Mouse (Mus musculus) neural tube, embryonic 14.5 days (tissue): Measurements from ENCODE around the gene Lsm14b. TPM values are rescaled to one million over a fixed set of nuclear protein-coding genes. Genes with fewer than 3 reads are reported as not detected.

ENCODE experiments used
- ATAC-seq: fragments of 200-750 bp; cut with Nextera tagmentation; 2 replicates; pipeline ENCODE4 v1.8.0; 2017; ENCODE audit warnings: low read depth, mild to moderate bottlenecking, moderate TSS enrichment, moderate library complexity
- H3K27ac ChIP-seq: fragments of 300-500 bp; sonication (generic); 2 replicates; pipeline ENCODE4 v1.5.1; 2014; ENCODE audit warnings: low read depth, mild to moderate bottlenecking, control low read depth, low read length, moderate library complexity, mixed read lengths
- H3K27me3 ChIP-seq: fragments of 300-500 bp; sonication (generic); 2 replicates; pipeline ENCODE4 v1.6.1; 2014; ENCODE audit warnings: low read length; ENCODE audit not compliant: control insufficient read depth, insufficient read depth
- H3K36me3 ChIP-seq: fragments of 300-500 bp; sonication (generic); 2 replicates; pipeline ENCODE4 v1.6.1; 2014; ENCODE audit warnings: low read length, mixed read lengths; ENCODE audit not compliant: control insufficient read depth, insufficient read depth
- H3K4me1 ChIP-seq: fragments of 300-500 bp; sonication (generic); 2 replicates; pipeline ENCODE4 v1.6.1; 2014; ENCODE audit warnings: low read length; ENCODE audit not compliant: control insufficient read depth, insufficient read depth
- H3K4me2 ChIP-seq: fragments of 300-500 bp; sonication (generic); 2 replicates; pipeline ENCODE4 v1.6.1; 2014; ENCODE audit warnings: mild to moderate bottlenecking, low read depth, low read length, control low read depth
- H3K4me3 ChIP-seq: fragments of 300-500 bp; sonication (generic); 2 replicates; pipeline ENCODE4 v1.5.1; 2014; ENCODE audit warnings: low read depth, low read length, control low read depth, mixed read lengths
- H3K9ac ChIP-seq: fragments of 300-500 bp; sonication (generic); replicated peaks from 2 replicates; pipeline ENCODE4 v1.6.1; 2014; ENCODE audit warnings: low read depth, mild to moderate bottlenecking, control low read depth, low read length, mixed read lengths
- H3K9me3 ChIP-seq: fragments of 300-500 bp; sonication (generic); 2 replicates; pipeline ENCODE4 v1.6.1; 2016; ENCODE audit warnings: low read length; ENCODE audit not compliant: control insufficient read depth
- WGBS: fragments of 180-500 bp; shearing (Covaris S2); extraction: QIAGEN DNeasy Blood & Tissue Kit; methylation state at CpG from one replicate; pipeline ENCODE4 v1.1.7; 2014; 5-methylcytosine and 5-hydroxymethylcytosine counted together
- polyA plus RNA-seq: library from polyadenylated mRNA; unstranded; fragments of >200 nt; fragmentation: Nextera tagmentation; extraction: Ambion mirVana; gene quantifications from 2 replicates; pipeline ENCODE4 v1.2.1, GENCODE M21; 2014

The Lsm14b gene
- polyA plus RNA-seq, 1 experiment from 2014 or later, result 17.3 TPM

DNA sequence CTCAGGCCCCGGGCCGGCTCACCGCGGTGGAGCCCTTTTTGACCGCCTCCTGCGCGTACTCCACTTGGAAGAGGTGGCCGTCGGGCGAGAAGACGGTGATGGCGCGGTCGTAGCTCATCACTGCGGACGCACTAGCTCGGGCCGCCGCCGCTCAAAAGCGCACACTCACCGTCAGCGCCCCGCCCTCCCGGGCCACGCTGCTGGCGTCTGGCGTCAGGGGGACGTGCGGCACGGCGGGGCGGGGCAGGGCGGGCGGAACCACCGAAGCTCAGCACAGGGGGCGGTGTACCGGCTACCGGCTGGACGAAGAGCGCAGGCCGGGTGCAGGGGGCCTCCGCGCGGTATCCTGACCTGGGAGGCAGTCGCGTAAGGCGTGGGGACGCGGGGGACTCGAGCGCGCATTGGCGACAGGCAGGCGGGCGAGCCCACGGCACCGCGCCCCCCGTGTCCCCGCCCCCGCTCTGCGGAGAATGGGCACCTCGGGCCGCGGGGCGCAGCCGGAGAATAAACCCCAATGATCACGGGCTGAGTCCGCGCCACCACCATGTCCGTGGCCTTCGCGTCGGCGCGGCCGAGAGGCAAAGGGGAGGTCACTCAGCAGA is 17.6 kb downstream of the Lsm14b start, which contains the start of the genes Psma7 and Ss18l1:
TSS of gene Psma7 (minus strand) at position 178 of the 602 bp plus-strand sequence.
TSS of gene Ss18l1 (plus strand) at position 254 of the 602 bp plus-strand sequence.
- peak within 1 kb of the TSS; percentile 99 for H3K27ac ChIP-seq
- no peaks in the 10 kb centered on the region for H3K27me3 ChIP-seq
- peak within 1 kb of the TSS; percentile 81 for H3K4me2 ChIP-seq
- H3K36me3 ChIP-seq, result peaks cover 18% of the 10 kb centered on the region
- peak within 1 kb of the TSS; percentile 97 for H3K4me3 ChIP-seq
- peak within 1 kb of the TSS; percentile 96 for H3K9ac ChIP-seq
- peaks cover 29% of the 10 kb centered on the region for H3K4me1 ChIP-seq
- WGBS, result under 1% methylated on average over 62 of the region's 78 CpGs
- H3K9me3 ChIP-seq, result no peaks in the 10 kb centered on the region
- ATAC-seq, result peak; percentile 95

- peak; percentile 66 for ATAC-seq
- H3K36me3 ChIP-seq, result peaks cover 13% of the 10 kb centered on the region
- peak overlapping the region; percentile 99 for H3K27ac ChIP-seq
- peak overlapping the region; percentile 56 for H3K4me2 ChIP-seq
- peaks cover 29% of the 10 kb centered on the region for H3K4me1 ChIP-seq
- peak overlapping the region; percentile 97 for H3K4me3 ChIP-seq
- H3K9me3 ChIP-seq, result no peaks in the 10 kb centered on the region
- no peaks in the 10 kb centered on the region for H3K27me3 ChIP-seq
- WGBS, result under 1% methylated on average over 58 of the region's 66 CpGs
- peak overlapping the region; percentile 96 for H3K9ac ChIP-seq
Measured at GRCm38 (mm10) chr2:180042858-180043515, 18.2 kb downstream of the Lsm14b start.

- H3K4me3 ChIP-seq, result no peak overlapping the region
- H3K9me3 ChIP-seq, result no peaks in the 10 kb centered on the region
- no peak overlapping the region for H3K4me2 ChIP-seq
- H3K36me3 ChIP-seq, result no peaks in the 10 kb centered on the region; the same call in 1 of the 2 replicates
- ATAC-seq, result no peak
- H3K9ac ChIP-seq, result no peak overlapping the region
- H3K27me3 ChIP-seq, result no peaks in the 10 kb centered on the region
- H3K27ac ChIP-seq, result no peak overlapping the region
- H3K4me1 ChIP-seq, result peaks cover 25% of the 10 kb centered on the region
- 62% methylated on average over 4 of the region's 4 CpGs for WGBS
Measured at GRCm38 (mm10) chr2:180045283-180045682, 20.5 kb downstream of the Lsm14b start.

GRCm38 (mm10) chr2:180047580-180047979 is 22.8 kb downstream of the Lsm14b start:
- H3K27me3 ChIP-seq, result no peaks in the 10 kb centered on the region
- H3K4me1 ChIP-seq, result peaks cover 18% of the 10 kb centered on the region
- no peaks in the 10 kb centered on the region; the same call in 1 of the 2 replicates for H3K36me3 ChIP-seq
- WGBS, result 94% methylated on average over 3 of the region's 3 CpGs
- no peak overlapping the region for H3K9ac ChIP-seq
- no peak for ATAC-seq
- no peaks in the 10 kb centered on the region for H3K9me3 ChIP-seq
- no peak overlapping the region for H3K4me2 ChIP-seq
- no peak overlapping the region for H3K4me3 ChIP-seq
- H3K27ac ChIP-seq, result no peak overlapping the region

DNA sequence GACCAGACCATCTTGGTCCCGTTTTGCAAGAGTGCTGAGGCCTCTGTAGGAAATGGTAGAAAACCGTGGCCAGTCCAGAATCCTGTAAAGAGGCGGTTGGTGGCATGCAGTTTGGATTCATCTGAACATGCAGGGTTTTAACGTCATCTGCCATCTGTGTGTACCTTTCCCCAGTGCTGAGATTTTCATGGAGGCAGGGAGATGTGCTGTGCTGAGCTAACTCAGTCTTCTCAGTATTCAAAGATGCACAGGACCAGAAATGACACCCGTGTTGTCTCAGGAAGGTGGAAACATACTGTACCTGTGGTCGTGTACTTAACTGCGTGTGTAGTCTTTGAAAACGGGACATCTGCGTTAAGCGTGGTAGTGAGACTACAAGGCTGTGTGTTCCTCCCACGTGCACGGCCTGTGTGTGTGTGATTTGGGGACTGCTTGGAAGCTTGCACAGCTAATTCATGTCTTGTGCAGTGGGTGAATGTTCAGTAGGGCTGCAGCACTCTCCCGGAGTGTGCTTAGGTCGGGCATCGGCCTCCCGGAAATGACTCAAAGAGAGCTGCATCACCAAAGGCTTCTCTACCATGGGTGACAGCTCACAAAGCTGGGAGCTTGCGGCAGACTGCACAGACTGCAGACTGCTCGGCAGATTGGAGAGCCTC is 23.3 kb downstream of the Lsm14b start:
- Histone ChIP-seq H3K9me3 (no peaks in the 10 kb centered on the region), H3K27me3 (no peaks in the 10 kb centered on the region), H3K4me1 (peaks cover 18% of the 10 kb centered on the region), H3K4me2 (no peak overlapping the region), H3K36me3 (peaks cover 3% of the 10 kb centered on the region; the same call in 1 of the 2 replicates), H3K4me3 (no peak overlapping the region), H3K9ac (no peak overlapping the region), H3K27ac (no peak overlapping the region)
- 94% methylated on average over 18 of the region's 18 CpGs for WGBS
- no peak for ATAC-seq

- H3K36me3 ChIP-seq, result peaks cover 18% of the 10 kb centered on the region
- no peaks in the 10 kb centered on the region for H3K9me3 ChIP-seq
- H3K4me1 ChIP-seq, result 0 out of 2 replicates have a peak, but pooled peaks cover 3% of the 10 kb centered on the region
- no peak overlapping the region for H3K4me3 ChIP-seq
- WGBS, result 25% methylated on average over 5 of the region's 5 CpGs
- H3K27me3 ChIP-seq, result no peaks in the 10 kb centered on the region
- H3K27ac ChIP-seq, result no peak overlapping the region
- H3K4me2 ChIP-seq, result no peak overlapping the region
- no peak overlapping the region for H3K9ac ChIP-seq
- ATAC-seq, result peak; percentile 38; the same call in 1 of the 2 replicates
Measured at GRCm38 (mm10) chr2:180050986-180051385, 26.2 kb downstream of the Lsm14b start.

GRCm38 (mm10) chr2:180051986-180052733 is 27.4 kb downstream of the Lsm14b start:
- Histone ChIP-seq H3K4me2 (no peak overlapping the region), H3K36me3 (peaks cover 29% of the 10 kb centered on the region), H3K9ac (no peak overlapping the region), H3K4me3 (no peak overlapping the region), H3K4me1 (0 out of 2 replicates have a peak, but pooled peaks cover 3% of the 10 kb centered on the region), H3K27me3 (no peaks in the 10 kb centered on the region), H3K27ac (no peak overlapping the region), H3K9me3 (no peaks in the 10 kb centered on the region)
- 92% methylated on average over 14 of the region's 14 CpGs for WGBS
- ATAC-seq, result no peak

DNA sequence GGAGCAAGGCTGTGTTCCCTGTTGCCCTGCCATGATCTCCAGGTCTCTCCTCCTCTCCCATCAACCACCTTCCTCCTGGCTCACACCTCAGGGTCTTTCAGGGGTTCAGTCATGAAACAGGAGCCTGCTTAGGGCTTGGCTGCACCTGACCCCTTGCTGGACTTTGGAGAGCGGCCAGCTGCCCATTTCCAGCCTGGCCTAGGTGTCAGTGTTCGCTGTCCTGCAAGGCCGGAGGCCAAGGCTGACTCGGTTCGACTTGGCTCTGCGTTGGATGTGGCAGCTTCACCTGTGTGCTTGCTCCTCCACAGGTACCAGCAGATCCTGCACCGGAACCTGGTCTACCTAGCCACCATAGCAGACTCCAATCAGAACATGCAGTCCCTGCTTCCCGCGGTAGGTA is 28.2 kb downstream of the Lsm14b start:
- 0 out of 2 replicates have a peak, but pooled peaks cover 3% of the 10 kb centered on the region for H3K4me1 ChIP-seq
- no peak overlapping the region for H3K4me2 ChIP-seq
- no peak overlapping the region for H3K27ac ChIP-seq
- no peaks in the 10 kb centered on the region for H3K27me3 ChIP-seq
- H3K9me3 ChIP-seq, result no peaks in the 10 kb centered on the region
- no peak overlapping the region for H3K9ac ChIP-seq
- H3K4me3 ChIP-seq, result no peak overlapping the region
- no peak for ATAC-seq
- WGBS, result 96% methylated on average over 9 of the region's 9 CpGs
- H3K36me3 ChIP-seq, result peaks cover 38% of the 10 kb centered on the region
